27 mouse cellular contexts compared by ENCODE assay signal in the genomic region with DNA sequence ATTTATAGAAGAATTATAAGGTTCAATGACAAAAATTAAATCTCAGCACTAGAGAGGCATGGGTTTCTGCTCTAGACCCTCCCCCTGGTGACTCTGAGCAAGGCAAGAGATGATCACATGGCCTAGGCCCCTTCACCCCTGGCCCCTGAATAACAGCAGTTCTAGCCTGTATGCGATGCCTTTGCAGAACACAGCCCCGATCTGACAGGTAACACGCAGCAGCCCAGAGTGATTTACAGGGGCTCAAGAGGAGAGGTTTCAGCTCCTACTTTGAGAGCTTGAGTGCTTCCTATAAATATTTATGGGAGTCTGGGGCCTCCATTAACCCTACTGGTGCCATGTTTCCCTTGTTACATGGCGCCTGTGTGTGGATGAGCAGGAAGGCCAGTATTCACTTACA. TPM values are rescaled to one million over a fixed set of nuclear protein-coding genes. Genes with fewer than 3 reads are reported as not detected.
DNase-seq lines count a peak whose midpoint lies in the region; ATAC-seq lines count a peak whose summit lies in the region.
"Had no signal": no experiment of that assay in that cellular context is flagged by ENCODE, and none has a peak within 500 bp of the region (broad histone marks: within the 10 kb centered on the region; RNA-seq: fewer than 3 reads in every experiment).

No protein-coding gene starts in this region.

- H3K9me3 ChIP-seq in forebrain, embryonic 14.5 days (replicated peaks; ENCODE audit: control insufficient read depth, low read length): no peaks in the 10 kb centered on the region
- H3K9me3 ChIP-seq in forebrain, embryonic 15.5 days: no peaks in the 10 kb centered on the region
- no peaks in the 10 kb centered on the region for H3K9me3 ChIP-seq in limb, embryonic 11.5 days (ENCODE audit: control insufficient read depth, low read length)
- no peaks in the 10 kb centered on the region for H3K9me3 ChIP-seq in limb, embryonic 10.5 days (replicated peaks)
- H3K9me3 ChIP-seq in neural tube, embryonic 13.5 days: no peaks in the 10 kb centered on the region
- H3K9me3 ChIP-seq: heart, embryonic 12.5 days; liver, embryonic 15.5 days had no signal

- 64% methylated on average over 4 of the region's 4 CpGs for WGBS in forebrain, embryonic 14.5 days
- 59% methylated on average over 4 of the region's 4 CpGs for WGBS in forebrain, embryonic 15.5 days
- WGBS in limb, embryonic 11.5 days: 12% methylated on average over 4 of the region's 4 CpGs
- WGBS in limb, embryonic 10.5 days: 28% methylated on average over 4 of the region's 4 CpGs
- 27% methylated on average over 4 of the region's 4 CpGs for WGBS in neural tube, embryonic 13.5 days

- H3K36me3 ChIP-seq in forebrain, embryonic 14.5 days (ENCODE audit: control insufficient read depth, insufficient read depth, low read length): no peaks in the 10 kb centered on the region
- no peaks in the 10 kb centered on the region for H3K36me3 ChIP-seq in forebrain, embryonic 15.5 days
- H3K36me3 ChIP-seq in limb, embryonic 11.5 days (ENCODE audit: control insufficient read depth, insufficient read depth, low read length): no peaks in the 10 kb centered on the region
- no peaks in the 10 kb centered on the region for H3K36me3 ChIP-seq in limb, embryonic 10.5 days
- no peaks in the 10 kb centered on the region for H3K36me3 ChIP-seq in neural tube, embryonic 13.5 days
- H3K36me3 ChIP-seq: heart, embryonic 12.5 days; liver, embryonic 15.5 days had no signal

- H3K27ac ChIP-seq in forebrain, embryonic 14.5 days (ENCODE audit: low read depth, low read length): no peak overlapping the region
- no peak overlapping the region for H3K27ac ChIP-seq in forebrain, embryonic 15.5 days (replicated peaks)
- H3K27ac ChIP-seq in limb, embryonic 11.5 days (replicated peaks; ENCODE audit: low read depth, low read length): no peak overlapping the region
- H3K27ac ChIP-seq in limb, embryonic 10.5 days: no peak overlapping the region
- no peak overlapping the region for H3K27ac ChIP-seq in neural tube, embryonic 13.5 days (replicated peaks)
- H3K27ac ChIP-seq: heart, adult 2 months; hindbrain, embryonic 14.5 days; liver, embryonic 15.5 days had no signal

- peak; percentile 37; the same call in 1 of the 2 replicates for ATAC-seq in forebrain, embryonic 14.5 days
- ATAC-seq in forebrain, embryonic 15.5 days (replicated peaks): no peak
- peak; percentile 48 for ATAC-seq in limb, embryonic 11.5 days (ENCODE audit: insufficient number of reproducible peaks, low FRiP score, low TSS enrichment, low read depth)
- 0 out of 2 replicates have a peak, but pooled peaks have one; percentile 40 for ATAC-seq in neural tube, embryonic 13.5 days (ENCODE audit: low read depth)
- ATAC-seq: CD4-positive, CD25-positive, alpha-beta regulatory T cell, adult 4 months; forebrain, postnatal 0 days; inflammation-experienced regulatory T-cells, adult 6 months had no signal

- H3K9ac ChIP-seq in forebrain, embryonic 14.5 days (ENCODE audit: low read length): no peak overlapping the region
- no peak overlapping the region for H3K9ac ChIP-seq in forebrain, embryonic 15.5 days (replicated peaks)
- H3K9ac ChIP-seq in limb, embryonic 11.5 days (ENCODE audit: low read length): no peak overlapping the region
- H3K9ac ChIP-seq in neural tube, embryonic 13.5 days: no peak overlapping the region
- H3K9ac ChIP-seq: forebrain, postnatal 0 days; heart, embryonic 12.5 days; hindbrain, embryonic 14.5 days; liver, embryonic 15.5 days; lung, embryonic 14.5 days had no signal

- peaks cover 39% of the 10 kb centered on the region for H3K27me3 ChIP-seq in forebrain, embryonic 14.5 days (replicated peaks; ENCODE audit: control insufficient read depth, insufficient read depth, low read length)
- H3K27me3 ChIP-seq in forebrain, embryonic 15.5 days: peaks cover 40% of the 10 kb centered on the region
- H3K27me3 ChIP-seq in limb, embryonic 11.5 days (ENCODE audit: control insufficient read depth, insufficient read depth, low read length): peaks cover 43% of the 10 kb centered on the region
- H3K27me3 ChIP-seq in limb, embryonic 10.5 days (ENCODE audit: low read depth, poor library complexity, severe bottlenecking): peaks cover 70% of the 10 kb centered on the region
- peaks cover 78% of the 10 kb centered on the region for H3K27me3 ChIP-seq in neural tube, embryonic 13.5 days

- H3K4me3 ChIP-seq in forebrain, embryonic 14.5 days (ENCODE audit: low read depth, low read length): no peak overlapping the region
- H3K4me3 ChIP-seq in forebrain, embryonic 15.5 days: no peak overlapping the region
- no peak overlapping the region for H3K4me3 ChIP-seq in limb, embryonic 11.5 days (ENCODE audit: low read depth, low read length)
- no peak overlapping the region for H3K4me3 ChIP-seq in limb, embryonic 10.5 days
- no peak overlapping the region for H3K4me3 ChIP-seq in neural tube, embryonic 13.5 days
- H3K4me3 ChIP-seq: heart, adult 2 months; heart, embryonic 12.5 days; liver, embryonic 15.5 days; myocyte had no signal

- no peaks in the 10 kb centered on the region for H3K4me1 ChIP-seq in forebrain, embryonic 14.5 days (ENCODE audit: control insufficient read depth, insufficient read depth, low read length)
- H3K4me1 ChIP-seq in forebrain, embryonic 15.5 days: 0 out of 2 replicates have a peak, but pooled peaks cover 3% of the 10 kb centered on the region
- peaks cover 13% of the 10 kb centered on the region for H3K4me1 ChIP-seq in limb, embryonic 11.5 days (ENCODE audit: control insufficient read depth, insufficient read depth, low read length)
- peaks cover 42% of the 10 kb centered on the region for H3K4me1 ChIP-seq in limb, embryonic 10.5 days
- H3K4me1 ChIP-seq in neural tube, embryonic 13.5 days (replicated peaks): peaks cover 26% of the 10 kb centered on the region
- H3K4me1 ChIP-seq: liver, embryonic 15.5 days had no signal

- H3K4me2 ChIP-seq in forebrain, embryonic 14.5 days (ENCODE audit: low read length): no peak overlapping the region
- no peak overlapping the region for H3K4me2 ChIP-seq in forebrain, embryonic 15.5 days (replicated peaks)
- no peak overlapping the region for H3K4me2 ChIP-seq in limb, embryonic 11.5 days (ENCODE audit: low read depth, severe bottlenecking)
- no peak overlapping the region for H3K4me2 ChIP-seq in neural tube, embryonic 13.5 days
- H3K4me2 ChIP-seq: heart, embryonic 12.5 days; hindbrain, embryonic 14.5 days; liver, embryonic 15.5 days; lung, embryonic 14.5 days had no signal

- no peak for DNase-seq in forebrain, embryonic 14.5 days (ENCODE audit: low spot score)
- DNase-seq in limb, embryonic 11.5 days (ENCODE audit: low spot score): peak; percentile 55
- no peak for DNase-seq in limb, embryonic 10.5 days (ENCODE audit: low spot score)
- no peak for DNase-seq in neural tube, embryonic 10.5 days (ENCODE audit: extremely low spot score, low spot score)
- no peak for DNase-seq in liver
- DNase-seq: adrenal gland, postnatal 14 days; cerebellum, adult 11-12 months; cerebellum, adult 9-11 months; forebrain, postnatal 0 days; heart, adult 2 months; heart, postnatal 4 days; kidney, adult 11 months; kidney, postnatal 14 days; lung, embryonic 14.5 days; lung, postnatal 14 days; right cerebral cortex, adult 18-20 months; spleen, adult 18-20 months; thymus, postnatal 14 days had no signal

RNA-seq across cellular contexts. Expression of a gene that starts 9.4 kb away (rescaled TPM):
- 6.1 and 8.3 TPM in 2 replicates for polyA plus RNA-seq in forebrain, embryonic 14.5 days (2014; fragmentation: Nextera tagmentation; extraction: Ambion mirVana)
- 13.5 and 16.2 TPM in 2 replicates for polyA plus RNA-seq in forebrain, embryonic 15.5 days (2015; fragmentation: Nextera tagmentation; extraction: Ambion mirVana)
- 5.4 and 6.5 TPM in 2 replicates for polyA plus RNA-seq in limb, embryonic 11.5 days (2014; fragmentation: Nextera tagmentation; extraction: Ambion mirVana)
- 2.2 and 4.2 TPM in 2 replicates for polyA plus RNA-seq in limb, embryonic 10.5 days (2016; fragmentation: Nextera tagmentation; extraction: Ambion mirVana)
- polyA plus RNA-seq in neural tube, embryonic 13.5 days (2015; fragmentation: Nextera tagmentation; extraction: Ambion mirVana): 20.7 and 22.3 TPM in 2 replicates
- polyA plus RNA-seq: inflammation-experienced regulatory T-cells, adult 6 months had no signal

RNA-seq across cellular contexts. Expression of a gene that starts 23.5 kb away (rescaled TPM):
- polyA plus RNA-seq in forebrain, embryonic 14.5 days (2014; fragmentation: Nextera tagmentation; extraction: Ambion mirVana): not detected in 2 replicates
- 0.24 TPM in 2 replicates for polyA plus RNA-seq in forebrain, embryonic 15.5 days (2015; fragmentation: Nextera tagmentation; extraction: Ambion mirVana)
- 0.21 TPM in 1 of 2 replicates, not detected in the other for polyA plus RNA-seq in limb, embryonic 11.5 days (2014; fragmentation: Nextera tagmentation; extraction: Ambion mirVana)
- polyA plus RNA-seq in limb, embryonic 10.5 days (2016; fragmentation: Nextera tagmentation; extraction: Ambion mirVana): 0.28 TPM in 1 of 2 replicates, not detected in the other
- not detected in 2 replicates for polyA plus RNA-seq in neural tube, embryonic 13.5 days (2015; fragmentation: Nextera tagmentation; extraction: Ambion mirVana)
- polyA plus RNA-seq: CD4-positive, CD25-positive, alpha-beta regulatory T cell, adult 4 months; embryonic facial prominence, embryonic 11.5 days; inflammation-experienced regulatory T-cells, adult 6 months; myocyte had no signal
